Mouse (Mus musculus) left cerebral cortex, postnatal 10 days (tissue): Measurements from ENCODE around the gene Bsdc1. TPM values are rescaled to one million over a fixed set of nuclear protein-coding genes. Genes with fewer than 3 reads are reported as not detected.
"Not testable (repeated sequence)": the region's sequence is repeated elsewhere in the genome, so short reads cannot be mapped to it uniquely, and the experiment has no call there.

Source experiments
- DNase-seq, 2 experiments: peaks; one replicate each; pipeline ENCODE4 v3.0.0; 2021 to 2022; ENCODE audit warnings: low spot score in 2 of 2, mixed read lengths in 1 of 2; ENCODE audit errors: extremely low spot score in 1 of 2
- intact Hi-C: fragments of 180-260 bp; cut with DNase I; formaldehyde crosslinking; loops from one replicate; pipeline ENCODE4 v1.15.1; 2025
- total RNA-seq, 2 experiments: library from RNA; stranded (reverse); gene quantifications; 2 replicates each; pipeline ENCODE4 v1.2.3; 2021

Bsdc1 gene
- total RNA-seq, 2 experiments from 2014 or later: 40.8 to 46.6 TPM

- DNase-seq: no peak
- intact Hi-C loops: no loop called here
Measured at GRCm38 (mm10) chr4:129508834-129509600, 47.6 kb downstream of the Bsdc1 start.

- intact Hi-C loops: no loop called here
Measured at GRCm38 (mm10) chr4:129509650-129510049, 48.3 kb downstream of the Bsdc1 start.

GRCm38 (mm10) chr4:129510723-129511412 lies 49.5 kb downstream of the Bsdc1 start:
- no peak for DNase-seq
- intact Hi-C loops: no loop called here

More at GRCm38 (mm10) chr4:129509650-129510049, 48.3 kb downstream of the Bsdc1 start:
- DNase-seq: no peak

DNA sequence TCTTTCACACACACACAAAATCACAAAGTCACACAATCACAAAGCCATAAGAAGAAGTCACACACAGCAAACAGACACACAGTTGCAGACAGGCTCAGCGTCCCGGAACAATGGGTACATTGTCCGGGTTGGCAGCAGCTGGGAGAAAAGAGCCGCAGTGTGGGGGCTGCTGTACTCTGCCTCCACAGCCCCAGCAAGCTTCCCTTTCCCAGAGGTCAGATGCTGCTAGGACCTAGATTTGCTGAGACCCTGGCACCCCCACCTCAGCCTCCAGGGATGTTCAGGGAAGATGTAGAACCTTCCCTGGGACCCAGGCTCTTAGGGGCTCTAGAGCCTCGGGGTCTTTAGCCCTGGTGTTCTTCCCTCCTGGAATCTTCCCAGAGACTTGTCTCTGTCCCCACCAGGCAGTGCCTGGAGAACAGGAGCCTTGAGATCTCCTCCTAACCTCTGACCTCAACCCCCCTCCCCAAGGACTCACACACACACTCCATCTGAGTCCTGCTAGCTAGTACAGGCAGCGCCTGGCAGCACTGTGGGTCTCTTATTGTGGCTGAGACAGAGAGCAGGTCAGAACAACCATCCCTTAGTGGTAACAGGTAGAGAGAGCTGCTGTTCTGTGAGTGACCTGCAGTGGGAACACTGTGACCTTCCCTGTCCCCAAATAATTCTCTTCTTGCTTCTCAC lies 50.2 kb downstream of the Bsdc1 start:
- no peak for DNase-seq
- intact Hi-C loops: no loop called here

DNA sequence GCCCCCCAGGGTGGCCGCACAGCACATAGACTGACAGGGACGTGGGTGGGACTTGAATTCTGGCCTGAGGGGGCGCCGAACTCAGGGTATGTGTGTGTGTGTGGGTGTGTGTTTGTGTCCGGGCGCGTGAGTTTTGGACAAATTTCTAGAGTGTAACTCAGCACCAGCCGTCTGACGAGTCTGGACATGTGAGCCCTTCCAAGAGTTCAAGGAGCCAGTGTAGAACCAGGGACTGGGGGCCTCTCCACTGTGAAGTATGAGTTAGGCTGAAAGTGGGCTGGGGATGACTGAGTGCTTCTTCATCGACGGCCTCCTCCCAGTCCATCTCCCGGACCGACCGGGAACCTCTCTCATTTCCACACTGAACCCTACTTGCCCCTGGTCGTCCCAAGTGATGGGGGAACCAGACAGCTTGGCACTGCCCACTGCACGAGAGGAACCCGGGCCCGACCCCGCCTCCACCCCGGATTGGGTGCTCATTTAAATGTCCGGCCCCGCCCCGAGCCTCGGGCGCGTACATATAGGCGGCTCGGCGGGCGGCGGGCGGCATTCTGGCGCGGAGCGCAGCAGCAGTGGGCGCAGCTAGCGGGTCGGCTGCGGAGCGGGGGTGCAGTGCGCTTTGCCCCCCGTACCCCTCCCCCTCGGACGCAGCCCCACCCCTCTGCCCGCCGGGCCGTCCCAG lies 51.8 kb downstream of the Bsdc1 start, which contains the start of gene Marcksl1:
TSS of gene Marcksl1 (plus strand) at position 496 of the 682 bp plus-strand sequence.
- intact Hi-C loops: no loop called here
- peak; percentile 90 to 95 for DNase-seq

DNA sequence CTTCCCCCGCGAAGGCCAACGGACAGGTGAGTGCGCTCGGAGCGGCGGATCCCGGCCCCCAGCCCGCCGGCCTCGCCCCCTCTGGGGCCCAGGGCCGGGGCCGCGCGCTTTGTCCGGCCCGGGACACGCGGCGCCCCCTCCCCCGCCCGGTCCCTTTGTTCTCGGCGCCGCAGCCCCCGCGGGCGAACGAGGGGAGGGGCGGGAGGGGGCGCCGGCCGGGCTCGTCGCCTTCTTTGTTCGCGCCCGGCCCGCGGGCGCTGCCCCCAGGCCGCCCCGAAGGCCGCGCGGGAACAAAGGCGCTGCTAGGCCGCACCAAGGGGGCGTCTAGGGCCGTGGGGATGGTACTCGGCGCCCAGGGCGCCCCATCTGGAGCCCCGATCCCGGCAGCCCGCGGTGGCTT lies 52.5 kb downstream of the Bsdc1 start:
- DNase-seq: no peak
- intact Hi-C loops: no loop called here

- intact Hi-C loops: no loop called here
- peak; percentile 63 to 82 for DNase-seq
Measured at GRCm38 (mm10) chr4:129514300-129514898, 53.0 kb downstream of the Bsdc1 start.

GRCm38 (mm10) chr4:129516925-129517324 lies 55.5 kb downstream of the Bsdc1 start:
- intact Hi-C loops: no loop called here
- DNase-seq: no peak

GRCm38 (mm10) chr4:129518519-129518918 lies 57.1 kb downstream of the Bsdc1 start:
- DNase-seq: no peak
- intact Hi-C loops: no loop called here

DNA sequence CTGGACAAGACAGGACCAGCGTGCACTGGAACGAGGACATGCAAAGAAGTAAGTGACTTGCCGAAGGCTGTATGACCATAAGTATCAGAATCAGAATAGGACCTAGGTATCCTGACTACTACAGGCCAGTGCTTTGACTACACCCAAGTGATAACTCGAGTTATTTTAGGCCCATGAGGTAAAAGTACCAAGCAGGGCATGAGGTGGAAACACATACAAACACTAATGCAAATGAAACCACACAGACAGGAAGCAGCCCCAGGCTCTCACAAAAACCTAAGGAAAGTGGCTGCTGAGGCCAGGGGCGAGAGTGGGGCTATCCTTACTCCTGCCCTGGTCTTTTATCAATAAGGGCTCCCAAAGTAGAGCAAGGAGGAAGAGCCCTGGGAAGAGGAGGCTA lies 64.0 kb downstream of the Bsdc1 start:
- DNase-seq: no peak
- intact Hi-C loops: no loop called here

GRCm38 (mm10) chr4:129525889-129526288 lies 64.5 kb downstream of the Bsdc1 start:
- no peak for DNase-seq
- intact Hi-C loops: no loop called here

DNA sequence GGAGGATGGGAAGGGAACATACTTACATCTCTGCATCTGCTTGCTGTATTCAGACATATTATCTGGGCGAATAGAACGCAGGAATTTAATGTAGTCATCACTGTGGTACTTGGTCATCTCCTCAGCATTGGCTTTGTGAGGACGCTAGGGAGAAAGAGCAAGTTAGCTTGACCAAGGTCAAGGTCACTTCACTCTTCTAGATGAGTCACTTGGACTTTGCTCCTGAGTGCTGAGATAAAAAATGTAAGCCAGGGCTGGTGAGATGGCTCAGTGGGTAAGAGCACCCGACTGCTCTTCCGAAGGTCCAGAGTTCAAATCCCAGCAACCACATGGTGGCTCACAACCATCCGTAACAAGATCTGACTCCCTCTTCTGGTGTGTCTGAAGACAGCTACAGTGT lies 67.5 kb downstream of the Bsdc1 start:
- intact Hi-C loops, DNase-seq: not testable (repeated sequence)

Other genes with a start within 250 kb of the Bsdc1 start
- gene C77080, start 200.2 kb upstream of the Bsdc1 start, total RNA-seq: 10 to 100 TPM; 11.1 to 15.8 TPM
- 1 to 10 TPM; 1.7 TPM for gene Sync, start 174.0 kb upstream of the Bsdc1 start, total RNA-seq
- 100 to 1,000 TPM; 124 to 134 TPM for gene Rbbp4, start 126.2 kb upstream of the Bsdc1 start, total RNA-seq
- gene Zbtb8os, start 125.9 kb upstream of the Bsdc1 start, total RNA-seq: 10 to 100 TPM; 18.9 to 24.7 TPM
- 1 to 10 TPM; 7.6 to 8.5 TPM for gene Zbtb8a, start 83.5 kb upstream of the Bsdc1 start, total RNA-seq
- 1 to 10 TPM; 4.6 to 4.7 TPM for gene Zbtb8b, start 20.7 kb upstream of the Bsdc1 start, total RNA-seq
- gene Tssk3, start 29.4 kb downstream of the Bsdc1 start, total RNA-seq: 1 to 10 TPM in 1 of 2 experiments, under 1 TPM in 1; 0.36 to 1.1 TPM
- gene Fam229a, start 29.6 kb downstream of the Bsdc1 start, total RNA-seq: 1 to 10 TPM in 1 of 2 experiments, not detected in 1; 1.8 TPM
- gene Marcksl1, start 52.0 kb downstream of the Bsdc1 start, total RNA-seq: 100 to 1,000 TPM; 884 to 935 TPM
- gene Hdac1, start 81.1 kb downstream of the Bsdc1 start, total RNA-seq: 10 to 100 TPM; 29.4 to 33.0 TPM
- gene Lck, start 112.1 kb downstream of the Bsdc1 start, total RNA-seq: 10 to 100 TPM in 1 of 2 experiments, 1 to 10 TPM in 1; 9.5 to 10.8 TPM
- under 1 TPM in 1 of 2 experiments, not detected in 1; 0.67 TPM for gene Fam167b, start 117.0 kb downstream of the Bsdc1 start, total RNA-seq
- 100 to 1,000 TPM; 141 to 151 TPM for gene Eif3i, start 139.1 kb downstream of the Bsdc1 start, total RNA-seq
- gene Tmem234, start 139.1 kb downstream of the Bsdc1 start, total RNA-seq: 100 to 1,000 TPM; 110 TPM
- 1 to 10 TPM; 3.0 to 3.2 TPM for gene Dcdc2b, start 152.7 kb downstream of the Bsdc1 start, total RNA-seq
- gene Iqcc, start 157.5 kb downstream of the Bsdc1 start, total RNA-seq: 10 to 100 TPM; 29.3 to 31.5 TPM
- gene Ccdc28b, start 162.4 kb downstream of the Bsdc1 start, total RNA-seq: 100 to 1,000 TPM; 123 to 130 TPM
- 10 to 100 TPM; 33.7 to 39.4 TPM for gene Txlna, start 179.5 kb downstream of the Bsdc1 start, total RNA-seq
- gene Kpna6, start 211.2 kb downstream of the Bsdc1 start, total RNA-seq: 10 to 100 TPM; 91.3 to 91.4 TPM
- 10 to 100 TPM; 13.3 to 16.3 TPM for gene Tmem39b, start 235.3 kb downstream of the Bsdc1 start, total RNA-seq